Mouse (Mus musculus) embryo, embryonic 11 days (tissue): ENCODE data around the gene Bst1.

ENCODE experiments used
- DNase-seq: peaks from one replicate; pipeline ENCODE4 v3.0.0-alpha.2; 2015

Gene Bst1

DNA sequence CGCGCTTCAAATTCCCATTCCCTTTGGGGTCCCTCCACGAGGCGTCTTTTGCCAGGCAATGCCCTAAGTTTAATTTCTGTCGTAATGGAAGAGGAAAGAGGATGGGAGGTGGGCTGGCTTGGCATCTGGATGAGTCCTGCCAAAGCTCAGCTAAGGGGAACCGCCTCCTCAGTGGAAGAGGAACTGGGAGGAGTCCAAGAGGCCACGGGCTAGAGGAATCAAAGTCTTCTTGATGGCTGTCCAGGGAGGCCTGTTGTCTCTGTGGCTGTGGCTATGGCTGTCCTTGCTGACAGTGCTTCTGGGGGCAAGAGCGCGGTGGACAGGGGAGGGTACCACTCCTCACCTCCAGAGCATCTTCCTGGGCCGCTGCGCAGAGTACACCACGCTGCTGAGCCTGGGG is at the start of gene Bst1:
Gene Bst1 (plus strand): TSS at position 191 of the 400 bp plus-strand sequence.
- no peak for DNase-seq

DNA sequence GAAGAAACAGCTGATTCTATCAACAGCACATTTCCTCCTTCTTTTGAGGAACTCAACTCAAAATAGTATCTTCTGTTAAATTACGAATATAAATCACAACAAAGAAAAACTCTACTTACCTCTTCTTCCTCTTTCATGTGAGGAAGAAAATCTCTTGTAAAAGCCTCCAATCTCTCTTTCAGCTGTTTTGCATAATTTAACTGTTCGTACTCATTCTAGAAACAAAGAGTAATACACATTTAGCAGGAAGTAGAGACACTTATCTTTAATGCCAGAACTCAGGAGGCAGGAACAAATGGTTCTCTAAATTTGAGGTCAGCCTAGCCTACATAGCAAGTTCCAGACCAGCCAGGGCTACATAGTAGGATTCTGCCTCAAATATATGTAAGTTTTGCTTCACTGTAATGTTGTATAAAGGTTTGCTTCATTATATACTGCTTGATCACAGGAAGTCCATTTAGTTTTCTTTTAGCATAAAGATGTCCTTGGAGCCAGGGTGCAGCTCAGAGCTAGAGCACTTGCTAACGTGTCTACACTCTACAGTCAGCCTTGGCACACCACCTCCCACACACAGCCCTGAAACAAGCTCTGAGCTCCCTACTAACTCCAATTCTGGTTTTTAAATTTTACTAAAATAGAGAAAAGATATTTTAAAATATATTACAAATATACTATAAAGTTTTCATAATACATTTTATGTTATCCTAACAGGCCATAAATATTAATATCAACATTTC is 47.9 kb upstream of the Bst1 start:
- DNase-seq, result no peak

DNA sequence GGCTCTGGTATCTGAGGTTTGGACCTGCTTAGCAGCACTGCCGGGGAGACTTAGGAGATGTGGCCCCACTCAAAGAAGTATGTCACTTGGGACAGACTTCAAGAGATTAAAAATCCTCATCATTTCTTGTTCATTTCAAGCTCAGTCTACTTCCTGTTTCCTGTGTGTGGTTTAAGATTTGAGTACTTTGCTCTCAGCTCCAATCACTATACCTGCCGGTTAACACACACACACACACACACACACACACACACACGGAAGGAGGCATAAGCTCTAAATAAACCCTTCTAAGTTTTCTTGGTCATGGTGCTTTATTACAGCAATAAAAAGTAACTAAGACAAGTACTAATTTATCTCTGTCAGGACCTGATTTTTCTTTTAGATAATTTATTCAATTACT is 47.1 kb upstream of the Bst1 start:
- no peak for DNase-seq

DNA sequence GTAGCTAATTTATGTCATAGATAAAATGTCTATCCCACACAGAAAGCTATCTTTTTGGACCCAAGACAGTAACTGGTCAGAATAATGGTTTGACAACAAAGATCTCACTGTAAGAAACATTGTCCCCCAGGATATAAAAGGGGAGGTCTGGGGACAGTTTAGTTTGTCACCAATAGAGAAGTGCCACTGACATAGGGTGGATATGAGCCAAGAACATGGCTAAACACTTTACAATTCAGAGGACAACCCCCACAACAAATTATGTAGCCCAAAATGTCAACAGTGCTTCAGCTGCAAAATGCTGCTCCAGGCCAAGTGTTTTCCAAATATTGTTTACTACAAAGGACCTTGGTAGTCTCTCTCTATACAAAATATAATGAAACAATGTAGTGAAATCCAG is 42.3 kb upstream of the Bst1 start:
- DNase-seq, result no peak

DNA sequence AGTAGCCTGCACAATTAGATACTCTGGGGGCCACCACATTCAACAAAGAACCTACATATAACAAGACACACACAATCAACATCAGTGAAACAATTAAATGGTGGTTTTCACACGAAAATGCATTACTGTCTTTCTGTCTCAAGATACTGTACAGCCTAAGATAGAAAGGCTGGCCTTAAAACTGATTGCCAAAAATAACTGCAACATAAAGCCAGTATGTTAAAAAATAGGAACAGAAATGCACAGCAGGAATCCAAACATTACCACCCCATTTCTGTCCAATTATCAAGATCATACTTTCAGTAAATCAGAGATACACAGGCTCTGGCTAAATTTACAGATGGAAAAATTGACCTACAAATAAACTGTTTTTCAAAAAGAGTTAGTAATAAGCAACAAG is 41.7 kb upstream of the Bst1 start:
- DNase-seq, result no peak

DNA sequence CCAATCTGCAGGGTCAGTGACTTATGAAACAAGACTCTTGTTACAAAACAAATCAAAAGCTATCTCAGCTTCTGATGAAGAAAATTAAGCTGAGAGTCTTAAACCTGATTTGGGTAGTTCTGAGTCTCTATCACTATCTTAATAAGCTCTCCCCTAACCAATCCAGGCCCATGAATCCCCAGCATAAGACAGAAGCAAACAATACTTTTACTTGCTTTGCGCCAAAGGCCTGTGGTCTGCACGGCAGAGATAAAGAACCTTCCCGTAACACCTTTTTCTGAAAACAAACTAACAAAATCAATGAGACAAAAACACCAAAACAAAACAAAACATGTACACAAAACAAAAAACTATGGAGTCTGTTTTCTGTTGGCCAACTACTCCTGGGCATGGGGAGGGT is 40.1 kb upstream of the Bst1 start:
- no peak for DNase-seq

DNA sequence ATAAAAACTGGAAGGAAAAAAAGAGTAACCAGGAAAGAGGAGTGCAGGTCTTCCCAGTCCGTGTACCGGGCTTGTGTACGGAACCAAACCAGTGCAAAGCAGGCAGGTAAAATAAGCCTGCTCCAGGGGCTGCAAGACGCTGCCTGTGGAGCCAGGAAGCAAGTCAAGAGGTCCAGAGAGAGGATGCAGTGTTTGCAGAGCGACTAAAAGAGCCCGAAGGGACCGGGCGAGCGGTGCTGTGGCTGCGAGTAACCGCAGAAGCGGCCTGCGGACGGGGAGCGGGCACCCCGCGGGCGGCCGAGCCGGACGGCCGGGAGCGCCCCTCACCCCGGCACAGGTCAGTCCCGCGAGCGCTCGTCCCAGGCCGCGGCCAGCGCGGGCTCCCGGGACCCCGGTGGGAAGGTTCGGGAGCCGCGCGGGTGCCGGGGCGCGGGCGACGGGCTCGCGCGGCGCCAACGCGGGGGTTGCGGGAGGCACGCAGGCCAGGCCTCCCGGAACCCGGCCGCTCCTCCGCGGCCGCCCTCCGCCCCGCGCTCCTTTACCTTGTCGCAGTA is 37.2 kb upstream of the Bst1 start:
- no peak for DNase-seq

DNA sequence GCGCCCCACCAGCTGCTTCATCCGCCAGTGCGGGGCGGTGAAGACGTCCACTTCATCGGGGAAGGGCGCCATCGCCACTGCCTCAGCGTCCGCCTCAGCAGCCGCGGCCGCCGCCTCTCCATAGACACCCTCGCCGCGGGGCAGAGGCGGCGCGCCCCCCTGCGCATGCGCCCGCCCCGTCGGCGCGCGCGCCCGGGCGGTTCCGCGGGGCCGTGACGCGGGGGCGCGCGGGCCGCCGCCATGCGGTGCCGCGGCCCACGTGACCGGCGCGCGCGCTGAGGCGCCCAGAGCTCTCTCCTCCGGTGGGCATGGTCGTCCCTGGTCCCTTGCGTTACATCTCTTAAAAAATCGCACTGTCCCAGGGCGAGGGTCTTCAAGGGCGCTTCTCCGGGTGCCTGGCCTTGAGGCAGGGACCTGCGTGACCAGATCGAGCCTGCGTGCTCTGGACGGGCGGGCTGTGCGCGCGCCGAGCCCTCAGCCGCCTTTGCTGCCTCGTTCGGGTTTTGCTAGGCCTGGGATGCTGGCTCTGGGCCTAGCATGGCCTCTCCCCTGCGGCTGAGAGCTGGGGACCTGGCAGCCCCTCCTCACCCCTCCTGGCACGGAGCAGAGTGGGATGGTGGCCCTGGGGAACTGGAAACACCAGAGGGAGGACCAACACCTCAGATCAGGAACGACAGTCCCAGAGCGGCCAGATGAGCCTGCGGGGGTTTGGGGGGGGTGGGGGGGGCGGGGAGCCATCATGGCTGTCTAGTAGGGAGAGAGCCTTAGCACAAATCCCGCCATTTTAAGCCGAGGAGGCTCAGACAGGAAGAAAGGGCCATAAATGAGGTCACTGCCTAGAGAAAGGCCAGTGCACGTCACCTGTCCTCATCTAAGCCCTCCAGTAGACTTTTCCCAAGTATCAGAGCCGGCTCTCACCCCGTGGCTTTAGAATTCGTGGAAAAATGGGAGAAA is 36.4 kb upstream of the Bst1 start:
- peak; percentile 93 for DNase-seq

DNA sequence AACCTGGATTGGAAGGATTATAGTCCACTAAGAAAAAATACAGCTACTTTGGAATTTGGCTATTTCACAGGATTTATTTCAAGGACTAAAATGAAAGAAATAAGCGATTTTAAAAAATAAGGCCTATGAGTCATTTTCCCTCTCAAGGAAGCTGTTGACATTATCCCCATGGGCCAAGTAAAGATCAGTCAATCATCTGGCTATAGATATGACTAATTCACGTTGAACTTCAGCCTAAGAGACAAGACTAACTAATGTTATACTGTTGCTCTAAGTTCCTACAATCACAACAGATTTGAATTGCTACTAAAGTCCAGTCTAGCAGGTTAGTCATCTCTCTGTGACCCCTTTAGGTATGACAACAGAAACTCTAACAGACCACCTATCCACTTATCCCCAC is 34.7 kb upstream of the Bst1 start:
- DNase-seq, result no peak

DNA sequence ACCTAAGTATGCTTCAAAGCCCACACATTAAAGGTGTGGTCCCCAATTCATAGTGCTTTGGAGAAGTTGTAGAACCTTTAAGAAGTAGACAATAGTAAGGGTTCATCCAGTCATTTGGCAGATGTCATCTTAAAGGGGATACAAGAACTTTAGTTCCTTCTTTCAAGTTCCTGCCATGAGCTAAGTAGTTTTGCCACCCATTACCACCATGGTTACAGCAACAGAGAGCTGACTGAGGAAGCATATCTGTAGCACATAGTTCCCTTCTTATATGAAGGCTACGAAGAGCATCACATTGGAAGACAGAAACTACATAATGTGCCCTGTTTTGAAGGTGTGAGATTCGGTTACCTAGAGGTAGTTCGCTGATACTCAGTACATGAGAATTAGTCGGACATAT is 32.1 kb upstream of the Bst1 start:
- no peak for DNase-seq

DNA sequence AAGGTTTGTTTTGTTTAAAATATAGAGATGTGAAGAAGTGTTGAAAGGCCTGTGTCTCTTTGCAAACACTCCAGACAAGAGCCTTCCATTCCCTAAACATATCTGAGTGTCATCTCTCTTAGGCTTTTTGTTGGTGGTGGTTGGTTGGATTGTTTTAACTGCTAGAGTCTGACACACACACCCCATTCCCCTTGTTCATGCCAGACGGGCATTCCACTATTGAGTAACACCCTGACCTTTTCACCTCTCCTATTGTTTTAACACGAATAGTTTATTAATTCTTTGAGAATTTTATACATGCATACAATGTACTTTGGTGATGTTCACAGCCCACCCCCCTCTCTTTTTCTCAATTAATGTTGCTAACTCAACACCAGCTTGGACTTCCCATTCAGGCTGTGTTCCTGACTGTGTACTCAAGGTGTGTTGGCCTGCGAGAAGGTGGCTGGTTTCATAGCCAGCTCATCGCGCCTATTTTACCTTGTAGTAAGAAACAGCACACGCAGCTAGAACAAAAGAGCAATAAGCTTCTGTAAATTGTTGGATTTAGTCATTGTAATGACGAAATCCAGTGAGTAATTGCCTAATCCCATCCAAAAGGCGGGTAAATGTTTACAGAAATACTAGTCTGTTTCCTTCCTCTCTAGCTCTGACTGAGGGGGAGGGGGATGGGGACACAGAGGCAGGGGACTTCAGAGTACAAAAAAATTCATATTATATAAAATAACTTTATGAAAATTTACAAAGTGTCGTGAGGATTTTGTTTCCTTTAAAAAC is 30.5 kb upstream of the Bst1 start:
- DNase-seq, result no peak

DNA sequence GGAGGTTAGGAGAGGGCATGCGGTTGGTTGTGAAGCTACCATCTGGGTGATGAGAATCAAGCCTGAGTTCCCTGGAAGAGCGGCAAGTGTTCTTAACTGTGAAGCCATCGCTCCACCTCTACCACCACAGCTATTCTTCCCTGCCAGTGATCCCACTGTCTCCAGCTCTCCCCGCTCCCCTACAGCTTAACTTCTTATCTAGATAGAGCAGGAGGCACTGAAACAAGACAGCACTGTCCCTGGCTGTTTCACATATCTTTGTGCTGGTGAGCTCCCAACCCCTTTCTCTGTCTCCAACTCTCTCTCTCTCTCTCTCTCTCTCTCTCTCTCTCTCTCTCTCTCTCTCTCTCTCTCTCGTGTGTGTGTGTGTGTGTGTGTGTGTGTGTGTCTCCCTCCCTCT is 26.3 kb upstream of the Bst1 start:
- DNase-seq, result no peak

DNA sequence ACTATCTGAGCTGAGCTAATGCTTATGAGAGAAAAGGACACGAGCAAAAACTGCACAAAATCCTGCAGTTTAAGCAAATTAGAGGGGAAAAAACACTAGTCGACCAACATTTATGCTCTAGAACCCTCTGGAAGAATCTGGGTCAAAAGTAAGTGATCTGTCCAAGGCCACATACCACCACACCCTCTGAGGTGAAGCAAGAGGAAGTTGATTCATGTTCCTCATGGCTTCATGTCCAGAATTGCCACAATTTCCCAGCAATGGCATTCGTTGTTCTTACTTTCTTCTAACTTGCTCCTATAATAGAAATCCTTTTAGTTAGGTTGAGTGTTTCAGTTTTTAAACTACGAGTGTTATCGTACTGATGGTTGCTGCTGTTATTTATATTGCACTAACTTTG is 19.2 kb upstream of the Bst1 start:
- DNase-seq, result no peak

DNA sequence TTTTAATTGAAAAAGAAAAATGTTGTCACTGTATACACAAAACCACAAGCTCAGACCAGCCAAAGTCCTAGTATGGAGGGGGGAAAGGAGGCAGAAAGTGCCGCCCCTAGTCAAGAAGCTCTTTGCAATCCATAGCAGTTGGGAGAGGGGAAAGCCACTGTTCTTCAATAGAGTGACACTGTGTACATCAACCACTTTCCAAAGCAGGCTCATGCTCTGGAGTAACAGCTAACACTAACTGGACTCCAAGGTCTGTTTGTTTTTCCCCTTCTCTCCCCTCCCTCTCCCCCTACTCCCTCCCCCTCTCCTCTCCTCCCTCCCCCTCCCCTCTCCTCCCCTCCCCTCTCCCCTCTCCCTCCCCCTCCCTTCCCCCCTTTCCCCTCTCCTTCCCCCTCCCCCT is 18.0 kb upstream of the Bst1 start:
- no peak for DNase-seq

DNA sequence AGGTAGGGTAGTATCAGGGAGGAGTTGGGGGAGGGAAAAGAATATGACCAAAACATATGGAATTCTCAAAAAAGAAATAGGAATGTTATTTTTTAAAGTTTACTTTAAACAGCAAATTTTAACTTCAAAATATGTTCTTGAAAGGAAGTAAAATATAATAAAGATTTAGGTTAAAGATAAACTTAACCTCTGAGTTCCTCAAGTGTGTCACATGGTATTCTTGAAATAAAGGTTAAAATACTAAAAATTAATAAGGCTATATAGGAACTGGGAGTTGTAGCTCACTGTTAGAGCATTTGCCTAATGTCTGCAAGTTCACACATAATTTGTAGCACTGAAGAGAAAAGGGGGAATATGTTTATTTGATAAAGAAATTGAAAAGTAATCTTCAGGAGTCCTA is 17.4 kb upstream of the Bst1 start:
- no peak for DNase-seq

DNA sequence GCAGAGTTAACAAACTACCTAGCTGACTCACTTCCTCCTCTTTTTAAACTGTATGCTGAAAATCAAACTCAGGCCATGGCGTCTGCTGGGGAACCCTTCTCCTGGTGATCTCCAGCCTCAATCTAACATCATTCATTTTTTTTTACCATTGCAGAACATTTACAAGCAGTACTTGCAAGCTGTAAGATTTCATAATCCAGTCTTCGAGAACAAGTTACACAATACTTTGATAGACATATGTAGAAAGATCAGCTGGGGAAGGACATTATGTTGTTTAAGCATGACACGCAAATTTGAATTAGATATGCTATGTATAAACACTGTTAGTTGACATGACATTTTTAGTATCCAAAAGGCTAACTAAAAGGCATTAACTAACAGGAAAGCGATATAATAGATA is 16.9 kb upstream of the Bst1 start:
- no peak for DNase-seq

DNA sequence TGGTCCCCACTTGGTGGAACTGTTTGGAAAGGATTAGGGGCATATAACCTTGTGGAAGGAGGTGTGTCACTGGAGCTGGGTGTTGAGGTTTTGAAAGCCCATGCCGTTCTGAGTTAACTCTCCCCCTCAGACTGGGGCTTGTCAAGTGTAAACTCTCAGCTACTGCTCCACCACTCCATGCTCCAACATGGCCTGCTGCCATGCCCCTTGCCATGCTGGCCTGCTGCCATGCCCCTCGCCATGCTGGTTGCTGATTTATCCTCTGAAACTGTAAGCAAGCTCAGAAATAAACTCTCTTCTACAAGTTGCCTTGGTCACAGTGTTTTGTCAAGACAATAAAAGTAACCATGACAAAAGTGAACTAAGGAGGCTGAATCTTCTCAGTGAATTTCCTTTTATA is 13.3 kb upstream of the Bst1 start:
- no peak for DNase-seq

DNA sequence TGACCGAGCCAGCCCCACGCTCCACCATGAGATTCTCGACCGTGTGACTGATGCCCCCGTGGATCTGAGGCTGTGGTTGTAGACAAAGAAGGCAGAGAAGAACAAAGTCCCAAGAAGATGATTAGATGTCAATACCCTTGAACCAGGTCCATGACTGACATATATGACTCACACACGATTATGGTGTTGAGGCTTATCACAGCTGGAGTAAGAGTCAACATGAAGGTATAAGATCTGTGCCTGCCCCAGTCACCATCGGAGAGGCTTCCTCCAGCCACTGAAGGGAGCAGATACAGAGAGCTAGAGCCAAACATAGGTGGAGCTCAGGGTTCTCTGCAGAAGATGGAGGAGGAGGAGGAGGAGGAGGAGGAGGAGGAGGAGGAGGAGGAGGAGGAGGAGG is 12.3 kb upstream of the Bst1 start:
- DNase-seq, result no peak

DNA sequence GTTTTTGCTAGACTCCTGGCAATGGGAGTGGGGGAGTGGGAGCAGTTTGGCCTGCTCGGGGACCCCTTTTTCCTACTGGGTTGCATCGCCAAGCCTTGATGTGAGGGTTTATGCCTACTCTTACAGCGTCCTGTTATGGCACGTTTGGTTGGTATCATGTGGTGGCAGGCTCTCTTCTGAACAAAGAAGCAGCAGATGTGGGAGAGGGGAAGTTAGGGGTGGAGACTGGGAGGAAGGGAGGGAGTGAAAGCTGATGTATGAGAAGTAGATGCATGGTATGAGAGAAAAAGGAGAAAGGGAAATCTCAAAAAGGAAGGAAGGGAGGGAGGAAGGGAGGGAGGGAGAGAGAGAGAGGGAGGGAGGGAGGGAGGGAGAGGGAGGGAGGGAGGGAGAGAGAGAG is 11.8 kb upstream of the Bst1 start:
- no peak for DNase-seq

DNA sequence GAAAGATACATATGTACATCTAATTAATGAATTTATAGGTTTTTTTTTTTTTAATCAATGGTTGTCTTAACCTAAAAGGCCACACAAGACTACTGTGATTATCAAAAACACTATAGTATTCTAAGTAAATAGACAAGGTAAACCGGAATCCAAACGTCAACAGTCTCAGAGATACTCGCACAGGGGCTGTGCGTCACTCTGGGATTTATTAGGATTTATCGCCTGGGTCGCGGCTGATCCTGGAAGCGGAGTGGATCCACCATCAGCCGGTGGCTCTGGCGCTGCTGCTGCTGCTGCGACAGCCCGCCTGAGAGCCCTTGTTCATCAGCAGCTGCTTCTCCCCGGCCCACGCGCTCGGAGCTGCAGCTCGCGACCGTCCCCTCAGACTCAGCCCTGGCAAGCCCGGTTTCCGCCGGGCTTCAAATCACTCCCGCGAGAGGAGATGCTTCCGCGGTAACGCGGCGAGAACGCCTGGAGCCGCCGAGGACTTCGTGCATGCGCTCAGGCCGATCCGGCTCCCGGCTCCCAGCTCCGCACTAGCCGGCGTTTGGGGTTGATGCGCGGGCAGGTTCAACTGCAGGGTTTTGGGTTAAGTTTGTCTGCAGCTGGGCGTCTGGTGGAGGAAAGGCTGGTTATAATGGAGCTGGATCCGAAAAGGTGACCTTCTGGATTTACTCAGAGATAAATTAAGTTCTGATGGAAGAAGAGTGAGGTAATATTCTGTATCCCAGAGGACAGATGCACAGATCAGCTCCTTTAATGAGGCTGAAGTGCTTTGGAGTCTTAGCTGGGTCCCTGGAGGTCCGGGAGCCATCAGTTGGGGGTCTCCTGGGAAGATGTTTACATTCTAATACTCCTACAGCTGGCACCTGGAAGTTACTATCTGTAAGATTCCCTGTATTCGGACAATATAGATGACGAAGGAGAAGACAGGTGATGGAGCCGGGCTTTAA is 10.7 kb upstream of the Bst1 start:
- DNase-seq, result peak; percentile 96

DNA sequence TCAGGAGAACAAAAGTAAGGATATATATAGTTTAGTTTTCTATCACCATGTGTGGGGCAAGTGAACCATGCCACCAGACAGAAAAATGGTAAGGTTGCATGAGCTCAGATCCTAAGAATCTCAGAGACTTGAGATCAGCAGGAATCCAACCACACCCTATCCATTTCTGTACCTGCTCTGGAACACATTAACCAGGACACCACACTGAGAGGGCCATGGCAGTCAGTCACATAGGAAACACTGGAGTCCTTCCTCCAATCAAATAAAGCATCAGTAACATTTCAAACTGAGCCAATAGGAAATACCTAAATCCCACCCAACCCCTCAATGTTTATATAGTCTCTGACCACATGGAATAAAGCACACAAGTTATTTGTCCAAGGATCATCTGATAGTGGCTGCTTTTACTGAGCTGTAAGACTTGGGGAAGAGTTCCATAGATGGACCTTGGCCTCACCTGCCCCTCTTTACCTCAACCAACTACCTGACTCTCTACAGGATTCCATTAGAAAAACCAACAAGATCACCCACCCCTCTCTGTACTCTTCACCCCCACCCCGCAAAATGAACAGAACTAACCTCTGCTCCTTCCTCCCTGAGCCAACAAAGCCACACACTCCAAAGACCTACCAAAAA is 8.1 kb upstream of the Bst1 start:
- DNase-seq, result no peak

DNA sequence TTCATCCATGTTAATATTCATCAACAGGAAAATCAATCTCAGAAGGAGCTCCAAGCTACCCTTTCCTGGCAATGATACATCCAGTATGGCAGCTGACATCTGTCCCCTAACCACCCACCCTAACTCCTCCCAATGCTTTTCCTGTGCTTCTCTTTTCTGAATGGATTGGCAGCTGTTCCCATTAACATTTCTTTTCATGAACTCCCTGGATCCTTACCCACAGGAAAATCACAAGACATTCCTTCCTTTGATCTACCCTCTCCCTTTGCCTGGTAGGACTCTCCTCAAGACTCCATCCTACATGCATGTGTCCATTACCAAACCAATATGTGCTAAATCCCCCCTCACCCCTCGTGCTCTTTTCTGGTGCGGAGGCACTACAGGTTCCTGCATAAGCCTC is 4.1 kb upstream of the Bst1 start:
- no peak for DNase-seq
